Comparison of ENCODE assay signal across 27 mouse cellular contexts in the genomic region with DNA sequence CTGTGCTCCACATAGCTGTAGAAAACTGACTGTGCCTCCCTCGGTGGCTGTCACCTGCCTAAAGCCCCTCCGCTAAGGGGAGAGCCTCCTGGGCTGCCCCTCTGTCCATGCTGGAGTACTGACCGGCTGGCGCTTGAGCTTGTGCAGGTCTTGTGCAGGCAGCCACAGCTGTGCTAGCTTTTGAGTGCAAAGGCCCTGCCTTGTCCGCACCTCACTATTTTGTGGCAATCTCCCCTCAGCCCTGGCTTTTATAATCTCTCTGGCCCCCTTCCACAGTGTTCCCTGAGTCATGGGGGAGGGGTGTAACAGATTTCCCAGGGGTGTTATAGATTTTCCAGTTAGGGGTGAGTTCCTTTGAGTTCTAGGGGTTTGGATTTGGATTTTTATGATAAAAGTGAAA. TPM values are rescaled to one million over a fixed set of nuclear protein-coding genes. Genes with fewer than 3 reads are reported as not detected.
"Had no signal": no experiment of that assay in that cellular context is flagged by ENCODE, and none has a peak within 500 bp of the region (broad histone marks: within the 10 kb centered on the region; RNA-seq: fewer than 3 reads in every experiment).

No protein-coding gene starts in this region.

- H3K9me3 ChIP-seq: heart, embryonic 15.5 days; hindbrain, embryonic 10.5 days; hindbrain, embryonic 12.5 days; intestine, embryonic 15.5 days; limb, embryonic 12.5 days; liver, embryonic 13.5 days had no signal

- H3K27ac ChIP-seq: gastrocnemius, adult 2 months; heart, adult 2 months; heart, embryonic 13.5 days; heart, embryonic 15.5 days; hindbrain, embryonic 10.5 days; hindbrain, embryonic 12.5 days; hindbrain, embryonic 14.5 days; intestine, embryonic 15.5 days; kidney, embryonic 15.5 days; kidney, postnatal 0 days; limb, embryonic 12.5 days; liver, embryonic 13.5 days had no signal

- DNase-seq: gastrocnemius, adult 2 months; gastrocnemius, postnatal 10 days; gastrocnemius, postnatal 25 days; heart, adult 2 months; heart, postnatal 4 days; kidney, adult 11 months; kidney, adult 2 months; kidney, adult 9 months; kidney, postnatal 14 days; kidney, postnatal 36 days; layer of hippocampus, adult 9-11 months; layer of hippocampus, postnatal 36 days; left cerebral cortex, postnatal 4 days; liver; liver, embryonic 13.5 days had no signal

- H3K36me3 ChIP-seq: intestine, embryonic 15.5 days had no signal

- H3K4me1 ChIP-seq: hindbrain, embryonic 10.5 days; hindbrain, embryonic 12.5 days; intestine, embryonic 15.5 days; kidney, embryonic 15.5 days; liver, embryonic 13.5 days had no signal

- H3K4me3 ChIP-seq: gastrocnemius, adult 2 months; heart, adult 2 months; heart, embryonic 13.5 days; heart, embryonic 15.5 days; hindbrain, embryonic 10.5 days; hindbrain, embryonic 12.5 days; intestine, embryonic 15.5 days; kidney, embryonic 15.5 days; limb, embryonic 12.5 days; liver, embryonic 13.5 days had no signal

- H3K9ac ChIP-seq: heart, embryonic 13.5 days; heart, embryonic 15.5 days; hindbrain, embryonic 12.5 days; hindbrain, embryonic 14.5 days; intestine, embryonic 15.5 days; kidney, embryonic 15.5 days; limb, embryonic 12.5 days; liver, embryonic 13.5 days had no signal

- H3K27me3 ChIP-seq: heart, embryonic 13.5 days; heart, embryonic 15.5 days; hindbrain, embryonic 12.5 days; intestine, embryonic 15.5 days; kidney, embryonic 15.5 days; limb, embryonic 12.5 days; liver, embryonic 13.5 days had no signal

- H3K4me2 ChIP-seq: heart, embryonic 13.5 days; heart, embryonic 15.5 days; hindbrain, embryonic 12.5 days; hindbrain, embryonic 14.5 days; intestine, embryonic 15.5 days; kidney, embryonic 15.5 days; limb, embryonic 12.5 days; liver, embryonic 13.5 days had no signal

- ATAC-seq: hindbrain, embryonic 16.5 days; inflammation-experienced regulatory T-cells, adult 6 months; intestine, embryonic 15.5 days had no signal

RNA-seq across cellular contexts. Expression of a gene that starts 59.8 kb away (rescaled TPM):
- total RNA-seq: gastrocnemius, adult 2 months; gastrocnemius, postnatal 25 days; heart, postnatal 25 days; left cerebral cortex, postnatal 4 days had no signal
- polyA plus RNA-seq: heart, adult 2 months; heart, embryonic 13.5 days; heart, embryonic 15.5 days; hindbrain, embryonic 10.5 days; hindbrain, embryonic 12.5 days; hindbrain, embryonic 14.5 days; hindbrain, embryonic 16.5 days; limb, embryonic 12.5 days had no signal
